Mouse (Mus musculus) CD8-positive naive resting alpha-beta T cell, adult 2 months (primary cell): ENCODE results near the gene Ermn.

Experiments used
- DNase-seq, 2 experiments: peaks; one replicate each; pipeline ENCODE4 v3.0.0; 2022; ENCODE audit warnings: low read depth in 2 of 2, low spot score in 2 of 2

Gene Ermn

DNA sequence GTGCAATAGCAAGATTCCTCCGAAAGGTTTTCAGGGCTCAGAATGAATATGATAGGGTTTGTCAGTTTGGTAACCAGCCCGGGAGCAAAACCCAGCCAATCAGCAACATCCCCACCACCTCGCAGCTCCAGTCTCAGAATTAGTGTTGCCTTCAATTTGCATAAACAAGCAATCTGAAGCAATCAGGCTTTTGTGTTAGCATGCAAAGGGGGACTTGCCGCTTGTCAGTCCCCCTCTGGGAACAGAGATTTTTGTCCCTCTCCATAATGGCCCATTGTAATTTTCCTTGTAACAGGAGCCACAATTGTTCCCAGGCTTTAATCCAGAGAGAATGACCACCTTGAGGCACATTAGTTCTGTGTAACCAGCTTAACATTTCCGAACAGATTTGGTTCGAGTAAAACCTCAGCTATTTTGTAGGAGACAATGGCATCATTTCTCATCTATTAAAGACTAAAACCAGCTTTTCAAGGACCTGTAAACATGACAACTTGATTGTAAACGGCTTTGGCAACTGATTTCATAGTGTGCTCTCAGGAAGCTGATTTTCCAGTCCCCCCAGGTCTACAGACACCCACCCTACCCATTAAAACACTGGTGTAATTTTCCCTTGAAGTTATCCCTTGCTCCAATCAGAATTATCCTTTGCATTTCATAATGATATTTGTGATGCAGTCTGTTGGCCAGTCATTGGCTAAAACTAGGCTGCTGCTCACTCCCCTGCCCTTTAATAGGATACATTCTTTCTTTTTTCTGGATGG is at the start of gene Ermn:
Gene Ermn (minus strand): TSS at position 44 of the 761 bp plus-strand sequence.
- no peak for DNase-seq

DNA sequence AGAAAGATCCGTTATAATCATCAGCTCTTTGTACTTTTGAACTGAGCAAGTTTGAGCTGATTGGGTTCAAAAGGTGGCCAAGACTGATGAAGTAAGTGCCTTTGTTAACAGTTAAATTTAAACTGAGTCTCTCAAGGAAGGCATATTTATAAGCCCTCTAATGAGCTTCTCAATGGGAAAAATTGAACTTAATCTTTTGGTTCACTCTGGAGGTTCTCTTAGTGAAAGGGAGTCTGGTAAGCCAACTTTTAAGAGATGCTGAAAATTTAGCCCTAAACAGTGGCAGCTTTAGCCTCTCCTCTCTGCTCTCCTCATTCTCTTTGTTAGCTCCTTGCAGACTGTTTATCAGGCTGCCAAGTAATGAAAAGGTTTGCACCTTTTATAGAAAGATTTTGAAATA is 42.2 kb upstream of the Ermn start:
- DNase-seq: no peak

DNA sequence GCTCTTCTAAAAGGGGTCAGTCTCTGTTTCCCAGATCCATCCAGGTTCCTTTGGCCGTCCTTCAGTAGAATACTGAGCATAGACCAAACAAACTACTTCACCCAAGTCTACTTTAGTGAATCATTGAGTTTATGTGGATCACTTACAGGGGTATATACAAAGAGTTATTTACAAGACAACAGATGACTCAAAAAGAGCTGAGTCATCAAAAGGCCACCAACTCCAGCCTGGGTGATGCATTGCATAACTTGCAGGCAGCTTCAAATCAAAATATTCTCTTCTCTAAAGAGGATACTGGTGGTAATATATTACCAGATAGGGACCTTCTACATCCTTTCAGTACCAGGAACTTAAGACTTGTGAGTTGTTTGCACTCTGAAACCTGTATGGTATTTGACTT is 33.8 kb upstream of the Ermn start:
- no peak for DNase-seq

DNA sequence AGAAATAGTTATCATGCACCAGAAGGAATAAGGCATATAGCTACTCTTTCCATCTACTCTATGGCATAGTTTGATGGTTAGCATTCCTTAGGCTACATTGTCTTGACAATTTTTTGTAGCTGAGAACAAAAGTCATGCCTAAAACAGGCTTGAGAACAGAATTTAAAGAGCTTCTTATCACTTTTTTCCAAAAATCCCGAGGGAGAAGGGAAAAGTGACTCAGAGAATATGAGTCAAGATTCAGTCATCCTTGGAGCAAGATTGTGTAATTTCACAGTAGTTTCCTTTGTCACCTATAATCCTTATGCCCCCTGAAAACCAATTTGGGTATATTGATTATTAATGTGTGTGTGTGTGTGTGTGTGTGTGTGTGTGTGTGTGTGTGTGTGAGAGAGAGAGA is 27.2 kb upstream of the Ermn start:
- no peak for DNase-seq

DNA sequence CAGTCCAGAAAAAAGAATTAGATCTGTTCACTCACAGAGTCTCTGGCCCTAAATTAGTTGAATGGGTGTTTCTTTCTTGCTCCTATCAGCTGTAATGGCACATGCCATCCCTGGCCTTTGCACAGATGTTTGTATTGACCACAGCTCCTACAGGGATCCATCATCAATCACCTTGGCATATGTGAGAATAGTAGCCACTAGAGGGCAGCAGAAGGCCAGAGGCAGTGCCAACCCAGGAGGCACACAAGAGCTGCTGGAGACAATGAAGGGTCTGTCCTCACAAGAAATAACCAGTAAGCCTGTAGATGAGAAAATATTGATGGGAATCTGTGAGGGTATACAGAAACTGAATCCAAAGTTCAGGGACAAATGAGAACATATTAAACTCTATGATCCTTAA is 2.7 kb upstream of the Ermn start:
- peak; percentile 70 to 76 for DNase-seq

DNA sequence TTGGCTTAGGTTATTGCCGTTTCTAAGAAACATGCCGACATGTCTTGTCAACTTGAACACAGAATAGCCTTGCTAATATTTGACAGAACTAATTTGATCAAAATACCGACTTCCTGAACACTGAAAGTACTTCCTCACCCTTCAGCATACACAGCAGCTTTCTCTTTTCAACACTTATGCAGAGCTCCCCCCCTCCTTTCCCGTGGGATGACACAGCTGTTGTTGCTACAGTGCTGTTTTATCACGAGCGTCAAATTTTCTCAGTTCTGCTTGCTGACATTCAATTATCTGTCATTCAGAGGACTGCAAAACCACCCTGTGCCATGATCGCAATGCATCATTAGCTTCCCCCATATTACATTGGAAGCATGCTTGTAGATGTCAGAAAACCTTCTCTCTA is 10.8 kb downstream of the Ermn start:
- DNase-seq: no peak

DNA sequence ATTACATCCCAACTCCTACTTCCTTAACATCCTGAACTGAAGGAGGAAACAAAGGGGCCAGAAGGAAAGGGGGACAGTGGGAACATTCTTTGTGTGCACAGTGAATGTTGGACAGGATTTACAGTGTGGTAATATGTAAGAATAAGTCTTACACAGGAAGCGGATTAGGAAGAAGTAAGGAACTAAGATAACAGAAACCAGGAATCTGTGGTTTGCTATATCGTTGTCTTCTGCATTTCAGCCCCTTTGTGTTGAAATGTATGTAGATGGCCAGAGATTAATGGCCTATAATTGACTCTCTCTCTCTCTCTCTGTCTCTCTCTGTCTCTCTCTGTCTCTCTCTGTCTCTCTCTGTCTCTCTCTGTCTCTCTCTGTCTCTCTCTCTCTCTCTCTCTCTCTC is 15.7 kb downstream of the Ermn start:
- no peak for DNase-seq

DNA sequence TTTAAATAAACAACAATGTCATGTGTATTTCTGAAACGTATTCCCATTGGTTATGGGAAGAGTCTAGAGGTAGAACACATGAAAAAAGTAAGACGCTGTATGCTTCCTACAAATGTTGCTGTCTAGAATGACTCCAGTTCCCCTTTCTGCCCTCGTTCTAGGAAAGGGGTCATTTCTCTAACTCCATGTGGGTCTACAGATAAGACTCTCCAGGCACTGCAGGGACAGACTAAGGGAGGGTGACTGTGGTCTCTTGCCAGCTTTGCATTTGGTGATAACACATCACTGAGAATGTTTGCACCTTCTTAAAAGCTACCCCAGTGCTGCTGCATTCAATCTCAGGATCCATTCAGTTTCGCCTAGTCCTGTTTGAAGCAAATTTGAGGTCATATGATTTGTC is 17.0 kb downstream of the Ermn start:
- no peak for DNase-seq

DNA sequence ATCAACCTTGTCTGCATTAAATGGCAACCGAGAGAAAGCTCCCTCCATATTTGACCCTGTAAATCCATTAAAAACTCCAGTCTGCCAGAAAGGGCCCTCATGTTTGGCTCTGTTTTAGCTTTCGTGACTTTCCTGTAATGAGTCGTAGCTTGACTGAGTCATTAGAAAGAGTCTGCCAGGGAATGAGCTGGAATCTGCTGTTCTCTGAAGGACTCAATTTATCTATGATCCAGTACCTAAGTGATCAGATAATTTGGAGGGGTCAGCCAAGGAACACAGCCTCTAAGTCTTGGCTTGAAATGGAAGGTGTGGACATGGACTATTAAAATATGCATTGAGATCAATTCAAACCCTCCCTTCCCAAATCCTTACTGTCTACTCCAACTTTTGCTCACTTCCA is 21.2 kb downstream of the Ermn start:
- DNase-seq: no peak

DNA sequence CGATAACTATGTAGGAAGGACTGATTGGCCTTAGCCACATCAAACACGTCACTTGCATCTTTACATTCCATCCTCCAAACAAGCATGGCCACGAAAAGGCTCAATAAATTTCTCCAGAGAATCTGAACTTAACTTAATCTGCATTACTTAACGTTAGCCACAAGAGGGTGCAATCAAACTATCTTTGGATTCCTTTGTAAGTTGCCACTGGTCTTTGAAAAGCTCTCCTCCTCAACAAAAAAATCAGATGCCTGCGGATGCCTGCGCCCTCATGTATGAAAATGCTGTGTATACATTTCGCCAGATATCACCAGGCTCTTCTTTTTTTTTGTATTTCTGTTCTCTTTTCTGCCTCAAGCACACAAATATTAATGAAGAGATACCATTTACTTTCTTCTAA is 23.3 kb downstream of the Ermn start:
- peak; percentile 3 to 47 for DNase-seq

DNA sequence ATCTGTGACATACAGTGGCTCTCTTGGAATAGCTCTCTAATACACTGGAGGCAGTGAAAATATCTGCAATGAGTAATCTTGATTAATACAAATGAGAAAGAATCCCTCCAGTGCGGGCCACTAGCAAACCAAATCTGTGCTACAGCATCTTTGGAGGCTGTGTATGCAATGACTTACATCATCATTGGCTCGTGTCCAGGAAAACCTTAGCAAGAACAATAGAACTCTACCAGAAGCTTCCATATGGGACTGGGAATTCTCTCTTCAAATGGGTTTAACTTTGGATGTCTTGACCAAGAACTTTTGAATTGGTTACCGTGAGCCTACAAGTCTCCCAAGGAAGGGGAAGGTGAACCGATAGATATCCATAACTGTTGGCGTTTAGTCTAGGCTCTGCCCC is 25.9 kb downstream of the Ermn start:
- DNase-seq: no peak

DNA sequence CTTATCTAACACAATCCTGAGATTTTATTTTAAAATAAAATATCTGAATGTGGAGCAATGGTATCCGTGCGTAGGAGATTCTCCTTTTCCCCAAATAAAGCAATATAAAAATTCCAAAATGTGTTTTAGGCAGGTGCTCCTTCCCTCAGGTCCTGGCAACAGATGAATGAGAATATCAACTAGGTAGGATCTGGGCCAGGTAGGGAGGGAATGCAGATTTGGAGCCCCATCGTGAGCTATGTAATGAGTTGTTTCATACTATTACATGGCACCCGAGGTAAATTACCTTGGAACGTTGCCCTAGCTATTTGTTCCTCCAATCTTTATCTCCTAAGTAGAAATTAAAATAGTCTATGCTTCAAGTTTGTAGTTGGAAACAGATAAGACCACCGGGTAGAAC is 29.1 kb downstream of the Ermn start:
- no peak for DNase-seq

DNA sequence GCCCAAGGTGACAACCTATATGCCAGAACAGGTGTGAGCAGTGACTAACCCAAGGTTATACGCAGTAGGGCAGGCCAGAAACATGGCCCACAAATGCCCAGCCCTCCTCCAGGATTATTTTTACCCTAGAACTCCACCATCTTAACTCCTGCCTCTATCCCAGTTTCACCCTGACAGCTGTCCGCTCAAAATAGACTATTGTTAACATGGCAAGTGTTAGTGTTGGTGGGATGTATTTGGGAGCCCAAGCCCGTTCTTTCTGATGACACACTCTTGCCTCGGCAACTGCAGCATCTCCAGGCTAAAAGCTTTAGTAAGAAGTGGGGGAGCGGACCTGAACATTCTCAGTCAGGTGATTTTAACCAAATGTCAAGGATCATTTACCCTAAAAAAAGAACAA is 45.6 kb downstream of the Ermn start:
- no peak for DNase-seq

DNA sequence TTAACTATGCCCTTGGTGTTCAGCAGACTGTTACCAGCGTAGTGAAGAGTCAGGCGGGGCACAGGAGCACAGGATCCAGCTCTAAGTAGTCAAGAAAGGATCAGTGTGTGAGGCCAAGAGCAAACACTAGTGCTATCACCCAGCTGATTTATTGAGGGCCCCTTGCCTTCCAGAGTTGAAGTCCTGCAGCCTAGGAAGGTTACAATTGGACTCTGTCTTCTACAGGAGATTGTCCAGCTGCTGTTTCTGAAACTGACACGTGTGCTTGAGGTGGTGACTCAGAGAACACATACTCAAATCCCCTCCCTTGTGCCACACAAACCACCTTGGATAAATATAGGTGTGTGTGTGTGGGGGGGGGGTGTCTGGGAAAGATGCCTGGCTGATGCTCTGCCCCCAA is 51.2 kb downstream of the Ermn start:
- no peak for DNase-seq

DNA sequence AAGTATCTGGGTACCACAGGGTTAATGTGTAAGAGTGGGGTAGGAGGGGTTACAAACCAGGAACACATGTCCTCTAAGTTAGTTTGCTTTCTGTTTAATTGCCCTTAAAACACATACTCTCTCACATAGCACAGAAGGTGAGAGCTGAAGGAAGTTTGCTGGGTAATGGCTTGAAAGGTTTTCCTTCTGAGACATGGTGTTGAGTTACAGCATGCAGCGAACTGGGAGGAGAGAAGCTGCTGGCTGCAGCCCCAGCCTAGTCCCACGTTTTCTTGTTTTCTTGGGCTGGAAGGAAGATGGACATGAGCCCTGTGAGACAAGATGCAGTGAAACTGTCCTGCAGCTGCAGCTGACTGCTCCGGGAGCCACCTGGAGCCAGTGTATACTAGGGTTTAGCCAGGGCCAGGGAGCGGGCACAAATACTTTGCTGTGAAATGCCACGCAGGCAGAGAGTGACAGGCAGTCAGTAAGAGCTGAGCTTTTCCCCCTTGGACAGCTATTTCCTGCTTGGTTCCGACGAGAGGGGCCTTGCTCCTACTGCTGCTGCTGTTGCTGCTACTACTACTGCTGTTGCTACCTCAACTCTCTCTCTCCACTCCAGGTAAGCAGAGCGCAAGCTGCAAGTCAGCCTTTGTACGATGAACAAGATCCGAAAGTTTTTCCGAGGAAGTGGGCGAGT is 54.8 kb downstream of the Ermn start, which contains the start of gene Galnt5:
Gene Galnt5 (plus strand): TSS at position 133 of the 679 bp plus-strand sequence.
- no peak for DNase-seq
